Mouse (Mus musculus): Measurements from ENCODE around the gene Syna.

DNA sequence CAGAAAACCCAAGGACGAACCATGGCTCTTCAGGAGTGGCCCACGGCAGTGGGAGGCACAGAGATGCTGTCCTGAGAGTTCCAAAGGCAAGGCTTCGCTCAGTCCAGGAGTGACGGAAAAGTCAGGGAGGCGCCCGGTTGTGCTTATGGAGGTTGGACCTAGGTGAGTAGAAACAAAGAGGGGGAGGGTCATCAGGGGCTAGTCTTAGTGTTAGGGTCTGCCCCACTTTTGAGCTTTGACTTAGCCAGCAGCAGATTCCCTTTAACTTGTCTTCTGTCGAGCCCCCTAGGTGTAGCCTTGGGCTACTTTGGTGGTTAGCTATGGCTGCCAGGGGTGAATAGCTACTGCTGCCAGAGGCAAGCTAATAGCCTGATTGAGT, at the start of gene Syna:
- TF ChIP-seq CTCF (conservative IDR thresholded peaks at IDR 0.05; ENCODE audit: low read length) = no peak
- no peak for TF ChIP-seq NANOG (IDR thresholded peaks at IDR 0.05; ENCODE audit: borderline replicate concordance, low read length)

Measured in E14TG2a.4 (cell line).